Mouse (Mus musculus): Measurements from ENCODE around the gene Folr1.

- TF ChIP-seq CHD2 (IDR thresholded peaks at IDR 0.05; ENCODE audit: low read depth, low read length) (no peak), ZNF384 (IDR thresholded peaks at IDR 0.05; ENCODE audit: low read depth, low read length) (no peak)
These were observed 29.9 kb upstream of the Folr1 start for GRCm38 (mm10) chr7:101900331-101901097.
